Mouse (Mus musculus) embryonic facial prominence, embryonic 13.5 days (tissue): ENCODE measurements around the gene Nln. TPM values are rescaled to one million over a fixed set of nuclear protein-coding genes. Genes with fewer than 3 reads are reported as not detected.
A peak's percentile ranks its signal among the peaks of the same experiment; 100 is the strongest.

Experiments
- ATAC-seq: fragments of 200-750 bp; cut with Nextera tagmentation; 2 replicates; pipeline ENCODE4 v1.8.0; 2017; ENCODE audit warnings: low read depth; ENCODE audit not compliant: insufficient number of reproducible peaks, insufficient read depth, low FRiP score, low TSS enrichment
- H3K27ac ChIP-seq: fragments of 300-500 bp; sonication (generic); 2 replicates; pipeline ENCODE4 v1.5.1; 2015; ENCODE audit warnings: moderate library complexity, mild to moderate bottlenecking, inconsistent platforms
- H3K27me3 ChIP-seq: fragments of 300-500 bp; sonication (generic); 2 replicates; pipeline ENCODE4 v1.6.1; 2015; ENCODE audit warnings: mild to moderate bottlenecking, inconsistent platforms
- H3K36me3 ChIP-seq: fragments of 300-500 bp; sonication (generic); 2 replicates; pipeline ENCODE4 v1.6.1; 2015; ENCODE audit warnings: mild to moderate bottlenecking, inconsistent platforms
- H3K4me1 ChIP-seq: fragments of 300-500 bp; sonication (generic); 2 replicates; pipeline ENCODE4 v1.6.1; 2015; ENCODE audit warnings: inconsistent platforms
- H3K4me2 ChIP-seq: fragments of 300-500 bp; sonication (generic); 2 replicates; pipeline ENCODE4 v1.6.1; 2015; ENCODE audit warnings: moderate library complexity, mild to moderate bottlenecking, inconsistent platforms
- H3K4me3 ChIP-seq: fragments of 300-500 bp; sonication (generic); 2 replicates; pipeline ENCODE4 v1.5.1; 2015; ENCODE audit warnings: mild to moderate bottlenecking, inconsistent platforms
- H3K9ac ChIP-seq: fragments of 300-500 bp; sonication (generic); 2 replicates; pipeline ENCODE4 v1.6.1; 2015; ENCODE audit warnings: mild to moderate bottlenecking, inconsistent platforms
- H3K9me3 ChIP-seq: fragments of 300-500 bp; sonication (generic); 2 replicates; pipeline ENCODE4 v1.6.1; 2016; ENCODE audit warnings: inconsistent platforms
- WGBS: fragments of 180-500 bp; shearing (Covaris S2); methylation state at CpG from one replicate; pipeline ENCODE4 v1.1.7; 2015; ENCODE audit warnings: mixed read lengths; 5-methylcytosine and 5-hydroxymethylcytosine counted together
- polyA plus RNA-seq: library from polyadenylated mRNA; unstranded; fragments of >200 nt; fragmentation: Nextera tagmentation; extraction: Ambion mirVana; gene quantifications from 2 replicates; pipeline ENCODE4 v1.2.1, GENCODE M21; 2015

The Nln gene
- polyA plus RNA-seq, 1 experiment from 2014 or later: 13.0 TPM

DNA sequence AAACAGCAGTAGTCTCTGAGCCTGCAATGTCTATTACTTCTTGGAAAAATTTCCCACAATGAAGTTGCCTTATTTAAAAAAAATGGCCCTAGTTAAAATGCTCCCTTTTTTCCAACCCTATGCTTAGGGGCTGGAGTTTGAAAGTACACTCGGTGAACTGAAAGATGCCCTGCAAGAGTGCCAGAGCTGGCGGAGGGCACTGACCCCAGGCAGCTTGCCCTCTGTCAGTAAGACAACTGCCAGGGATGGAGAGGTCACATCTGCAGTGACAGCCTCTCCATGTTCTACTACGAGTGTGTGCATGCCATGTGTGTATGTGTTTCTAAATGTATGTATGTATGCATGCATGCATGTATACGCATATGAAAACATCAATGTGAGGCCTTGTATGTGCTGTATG is 78.5 kb downstream of the Nln start:
- no peak overlapping the region for H3K9ac ChIP-seq
- no peaks in the 10 kb centered on the region for H3K36me3 ChIP-seq
- 89% methylated on average over 4 of the region's 4 CpGs for WGBS
- peaks cover 62% of the 10 kb centered on the region for H3K4me1 ChIP-seq
- H3K4me3 ChIP-seq: no peak overlapping the region
- H3K27me3 ChIP-seq: no peaks in the 10 kb centered on the region
- ATAC-seq: no peak
- no peak overlapping the region for H3K27ac ChIP-seq
- no peak overlapping the region for H3K4me2 ChIP-seq
- no peaks in the 10 kb centered on the region for H3K9me3 ChIP-seq

DNA sequence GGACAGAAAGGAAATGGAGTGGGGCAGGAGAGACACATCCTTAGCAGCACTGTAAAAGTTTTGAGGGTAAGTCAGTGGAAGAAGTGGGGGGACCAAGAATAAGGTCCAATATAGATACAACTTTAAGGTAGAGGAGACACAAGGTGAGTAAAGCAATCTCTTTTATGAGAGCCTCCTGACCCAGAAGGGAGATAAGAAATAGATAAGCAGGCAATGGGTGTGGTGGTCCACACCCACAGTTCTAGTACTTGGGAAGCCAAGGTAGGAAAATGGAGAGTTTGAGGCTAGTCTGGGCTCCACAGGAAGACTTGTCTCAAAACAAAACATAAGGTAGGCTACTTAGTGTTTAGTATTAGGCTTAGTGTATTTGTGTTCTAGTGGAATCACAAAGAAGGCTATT is 79.9 kb downstream of the Nln start:
- no peak overlapping the region for H3K27ac ChIP-seq
- H3K9me3 ChIP-seq: no peaks in the 10 kb centered on the region
- no peaks in the 10 kb centered on the region for H3K36me3 ChIP-seq
- H3K4me1 ChIP-seq: peaks cover 64% of the 10 kb centered on the region
- no peak overlapping the region for H3K4me3 ChIP-seq
- ATAC-seq: no peak
- no peaks in the 10 kb centered on the region for H3K27me3 ChIP-seq
- H3K9ac ChIP-seq: no peak overlapping the region
- H3K4me2 ChIP-seq: no peak overlapping the region

DNA sequence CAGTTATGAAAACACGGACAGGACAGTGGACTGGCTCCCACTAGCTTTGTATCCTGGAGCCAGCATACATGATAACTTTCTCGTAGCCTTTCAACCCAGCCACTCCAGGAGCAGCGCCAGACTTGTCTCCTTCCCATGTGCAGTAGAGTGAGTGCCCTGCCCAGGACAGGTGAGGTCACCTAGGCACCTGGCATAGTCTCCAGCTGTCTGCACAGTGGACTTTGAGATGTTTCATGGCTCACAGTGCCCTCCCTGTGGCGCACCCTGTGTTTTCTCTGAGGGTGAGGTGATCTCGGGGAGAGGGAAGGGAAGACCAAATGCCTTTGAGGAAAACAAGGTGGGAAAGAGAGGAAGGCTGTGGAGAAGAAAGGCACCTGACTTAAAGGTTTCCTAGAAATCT is 80.3 kb downstream of the Nln start:
- 79% methylated on average over 5 of the region's 5 CpGs for WGBS
- no peak overlapping the region for H3K9ac ChIP-seq
- H3K27me3 ChIP-seq: no peaks in the 10 kb centered on the region
- H3K4me1 ChIP-seq: peaks cover 59% of the 10 kb centered on the region
- no peak overlapping the region for H3K4me3 ChIP-seq
- no peak overlapping the region for H3K4me2 ChIP-seq
- no peak for ATAC-seq
- H3K9me3 ChIP-seq: no peaks in the 10 kb centered on the region
- H3K27ac ChIP-seq: no peak overlapping the region
- H3K36me3 ChIP-seq: no peaks in the 10 kb centered on the region

DNA sequence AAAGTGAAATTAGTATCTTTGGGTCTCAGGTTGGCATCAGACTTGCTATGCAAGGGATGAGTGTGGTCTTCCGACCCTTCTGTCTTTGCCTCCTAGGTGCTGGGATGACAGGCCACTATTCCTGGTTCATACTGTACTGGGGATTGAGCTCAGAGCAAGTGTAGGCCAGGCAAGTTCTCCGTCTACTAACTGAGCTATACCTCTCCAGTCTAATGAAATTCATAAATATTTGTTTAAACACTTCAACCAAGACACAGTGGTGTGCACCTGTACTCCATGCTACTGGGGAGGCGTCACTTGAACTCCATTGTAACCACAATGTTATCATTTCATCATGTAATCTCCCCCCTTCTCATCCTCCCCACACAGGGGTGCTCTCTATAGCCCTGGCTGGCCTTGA is 82.9 kb downstream of the Nln start:
- Histone ChIP-seq H3K27ac (no peak overlapping the region), H3K9ac (no peak overlapping the region), H3K9me3 (no peaks in the 10 kb centered on the region), H3K36me3 (no peaks in the 10 kb centered on the region), H3K27me3 (no peaks in the 10 kb centered on the region), H3K4me3 (no peak overlapping the region), H3K4me1 (peaks cover 50% of the 10 kb centered on the region), H3K4me2 (no peak overlapping the region)
- no peak for ATAC-seq
- WGBS: 89% methylated on average over 3 of the region's 3 CpGs

DNA sequence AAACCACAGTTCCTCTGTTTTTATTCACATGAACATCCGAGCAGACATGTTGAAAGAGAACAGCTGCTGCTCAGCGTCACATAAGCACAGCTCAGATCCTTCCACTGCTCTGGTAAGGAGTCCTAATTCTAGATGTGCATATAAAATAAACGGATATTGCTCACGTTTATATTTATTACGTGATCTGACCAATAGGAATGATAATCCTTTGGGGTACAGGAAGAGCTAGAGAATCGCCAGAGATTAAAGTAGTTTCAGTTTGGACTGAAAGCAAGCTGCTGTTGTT is 83.8 kb downstream of the Nln start:
- 34% methylated on average over 6 of the region's 6 CpGs for WGBS
- no peaks in the 10 kb centered on the region for H3K9me3 ChIP-seq
- peak overlapping the region; percentile 39 for H3K4me2 ChIP-seq
- H3K4me1 ChIP-seq: peaks cover 49% of the 10 kb centered on the region
- ATAC-seq: no peak
- H3K27ac ChIP-seq: peak overlapping the region; percentile 88
- H3K36me3 ChIP-seq: no peaks in the 10 kb centered on the region
- no peaks in the 10 kb centered on the region for H3K27me3 ChIP-seq
- no peak overlapping the region for H3K4me3 ChIP-seq
- no peak overlapping the region for H3K9ac ChIP-seq

DNA sequence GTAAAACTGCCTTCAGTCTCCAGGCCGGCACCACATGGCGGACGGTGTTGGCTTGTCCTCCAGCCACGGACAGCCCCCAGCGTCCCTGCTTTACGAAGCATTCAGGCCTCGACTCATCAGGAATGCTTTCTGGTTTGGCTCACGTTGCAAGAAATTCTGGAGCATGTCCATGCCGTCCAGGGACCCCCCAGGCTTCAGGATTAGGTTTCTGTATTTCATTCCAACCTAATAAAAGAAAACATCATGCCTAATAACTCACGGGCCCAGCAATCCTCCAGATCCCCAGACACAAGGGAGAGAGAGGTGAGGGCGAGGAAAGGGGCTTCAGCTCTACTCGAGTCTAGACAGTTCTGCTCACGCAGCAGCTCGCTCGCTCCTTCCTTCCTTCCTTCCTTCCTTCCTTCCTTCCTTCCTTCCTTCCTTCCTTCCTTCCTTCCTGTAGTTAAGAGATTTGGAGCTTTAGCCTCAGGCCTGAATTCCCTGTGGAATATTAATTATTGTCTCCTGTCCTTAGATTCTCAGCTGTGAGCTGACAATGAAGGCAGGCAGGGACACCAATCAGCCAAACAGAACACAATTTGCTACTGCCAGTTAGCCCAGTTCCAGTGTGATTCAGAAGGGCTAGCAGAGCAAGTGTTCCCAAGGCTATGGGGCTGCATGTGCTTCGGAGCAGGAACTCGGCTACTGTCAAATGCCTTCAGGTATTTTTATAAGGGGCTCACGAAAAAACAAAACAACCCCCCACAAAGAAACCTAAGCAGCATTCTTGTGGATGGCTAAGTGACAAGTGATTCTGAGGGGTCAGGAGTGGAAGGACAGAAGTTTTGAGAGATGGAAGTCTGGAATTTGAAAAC is 84.3 kb downstream of the Nln start:
- no peaks in the 10 kb centered on the region for H3K36me3 ChIP-seq
- peak overlapping the region; percentile 52; the same call in 1 of the 2 replicates for H3K9ac ChIP-seq
- no peaks in the 10 kb centered on the region for H3K27me3 ChIP-seq
- no peak overlapping the region for H3K4me3 ChIP-seq
- H3K4me2 ChIP-seq: peak overlapping the region; percentile 39
- H3K27ac ChIP-seq: peak overlapping the region; percentile 88
- 0 out of 2 replicates have a peak, but pooled peaks have one; percentile 52 for ATAC-seq
- 13% methylated on average over 18 of the region's 18 CpGs for WGBS
- no peaks in the 10 kb centered on the region for H3K9me3 ChIP-seq
- peaks cover 49% of the 10 kb centered on the region for H3K4me1 ChIP-seq

DNA sequence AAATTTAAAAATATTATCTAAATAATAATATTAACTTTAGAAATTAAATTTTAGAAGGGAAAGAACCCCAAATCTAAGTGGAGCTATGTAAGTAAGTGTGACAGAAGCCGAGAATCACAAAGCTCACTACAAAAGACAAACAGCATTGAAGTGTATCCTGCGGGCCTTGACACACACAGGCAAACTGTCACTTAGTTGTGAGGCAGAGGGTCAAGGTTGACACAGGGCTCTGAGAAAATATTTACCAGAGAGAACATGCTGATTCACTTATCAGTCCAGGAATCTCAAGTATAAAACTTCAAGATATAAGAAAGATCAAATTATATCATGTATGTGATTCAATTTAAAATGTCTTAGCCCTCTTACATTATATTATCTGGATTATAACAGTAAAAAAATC is 85.1 kb downstream of the Nln start:
- Histone ChIP-seq H3K27me3 (no peaks in the 10 kb centered on the region), H3K4me2 (no peak overlapping the region), H3K27ac (peak overlapping the region; percentile 71), H3K36me3 (no peaks in the 10 kb centered on the region), H3K4me1 (peaks cover 49% of the 10 kb centered on the region), H3K9me3 (no peaks in the 10 kb centered on the region), H3K9ac (no peak overlapping the region), H3K4me3 (no peak overlapping the region)
- ATAC-seq: no peak
- WGBS: 67% methylated on average over 2 of the region's 2 CpGs

DNA sequence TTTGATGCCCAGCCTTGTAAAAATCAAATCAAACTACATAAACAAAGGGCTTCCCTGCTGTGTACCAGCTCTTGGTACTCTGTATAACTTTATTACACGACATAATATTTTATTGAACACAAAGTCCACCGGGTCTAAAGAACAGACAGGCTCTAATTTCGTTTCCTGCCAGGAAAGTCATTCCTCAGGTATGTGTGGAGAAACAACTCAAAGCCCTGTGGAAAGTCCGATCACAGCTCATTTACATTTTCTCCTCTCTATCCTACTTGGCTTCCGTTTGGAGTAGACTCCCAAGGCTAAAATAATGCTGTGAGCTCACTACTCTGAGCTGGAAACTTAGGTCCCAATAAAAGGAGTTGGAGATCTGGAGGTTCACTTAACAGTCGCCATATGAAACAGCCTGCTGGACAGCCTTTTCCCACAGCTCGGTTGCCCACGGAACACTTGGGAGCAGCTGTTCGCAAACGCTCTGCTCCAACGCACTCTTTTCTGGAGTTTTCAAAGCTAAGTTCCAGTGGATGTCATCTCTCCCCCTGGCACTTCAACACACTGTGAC is 86.0 kb downstream of the Nln start:
- peaks cover 47% of the 10 kb centered on the region for H3K4me1 ChIP-seq
- H3K36me3 ChIP-seq: no peaks in the 10 kb centered on the region
- no peaks in the 10 kb centered on the region for H3K9me3 ChIP-seq
- H3K4me3 ChIP-seq: no peak overlapping the region
- H3K27me3 ChIP-seq: no peaks in the 10 kb centered on the region
- H3K9ac ChIP-seq: no peak overlapping the region
- no peak overlapping the region for H3K4me2 ChIP-seq
- H3K27ac ChIP-seq: peak overlapping the region; percentile 41
- whole genome bisulfite sequencing: 53% methylated on average over 11 of the region's 11 CpGs
- ATAC-seq: no peak

DNA sequence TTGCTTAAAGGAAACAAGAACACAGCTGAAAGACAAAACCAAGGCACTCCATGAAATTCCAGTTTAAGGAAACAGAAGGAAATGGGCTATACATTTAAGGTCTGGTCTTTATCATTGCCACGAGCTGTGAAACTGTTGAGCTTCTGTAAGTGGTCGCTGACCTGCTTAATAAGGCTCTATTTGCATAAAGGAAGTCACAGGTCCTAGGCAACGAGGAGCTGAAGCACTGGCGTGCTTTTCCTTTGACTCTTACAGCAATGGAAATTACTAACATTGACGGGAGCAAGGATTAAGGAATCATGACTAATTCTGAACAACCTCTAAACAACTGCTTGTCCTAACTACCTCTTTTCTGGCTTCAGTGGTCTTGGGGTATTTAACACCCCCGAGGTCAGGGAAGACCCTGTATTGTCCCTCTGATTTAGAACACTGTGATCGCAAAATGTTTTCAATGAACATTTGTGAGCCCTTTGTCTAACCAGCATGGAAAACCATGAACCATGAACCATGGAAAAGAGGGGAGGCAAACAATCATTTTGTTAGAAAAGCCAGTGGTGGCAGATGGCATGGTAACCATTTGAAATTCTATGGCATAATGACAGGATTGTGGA is 90.8 kb downstream of the Nln start:
- no peak overlapping the region for H3K4me2 ChIP-seq
- no peaks in the 10 kb centered on the region for H3K9me3 ChIP-seq
- WGBS: 66% methylated on average over 7 of the region's 7 CpGs
- H3K4me3 ChIP-seq: no peak overlapping the region
- H3K27ac ChIP-seq: no peak overlapping the region
- no peak overlapping the region for H3K9ac ChIP-seq
- H3K4me1 ChIP-seq: peaks cover 6% of the 10 kb centered on the region
- no peaks in the 10 kb centered on the region for H3K27me3 ChIP-seq
- ATAC-seq: no peak
- no peaks in the 10 kb centered on the region for H3K36me3 ChIP-seq

DNA sequence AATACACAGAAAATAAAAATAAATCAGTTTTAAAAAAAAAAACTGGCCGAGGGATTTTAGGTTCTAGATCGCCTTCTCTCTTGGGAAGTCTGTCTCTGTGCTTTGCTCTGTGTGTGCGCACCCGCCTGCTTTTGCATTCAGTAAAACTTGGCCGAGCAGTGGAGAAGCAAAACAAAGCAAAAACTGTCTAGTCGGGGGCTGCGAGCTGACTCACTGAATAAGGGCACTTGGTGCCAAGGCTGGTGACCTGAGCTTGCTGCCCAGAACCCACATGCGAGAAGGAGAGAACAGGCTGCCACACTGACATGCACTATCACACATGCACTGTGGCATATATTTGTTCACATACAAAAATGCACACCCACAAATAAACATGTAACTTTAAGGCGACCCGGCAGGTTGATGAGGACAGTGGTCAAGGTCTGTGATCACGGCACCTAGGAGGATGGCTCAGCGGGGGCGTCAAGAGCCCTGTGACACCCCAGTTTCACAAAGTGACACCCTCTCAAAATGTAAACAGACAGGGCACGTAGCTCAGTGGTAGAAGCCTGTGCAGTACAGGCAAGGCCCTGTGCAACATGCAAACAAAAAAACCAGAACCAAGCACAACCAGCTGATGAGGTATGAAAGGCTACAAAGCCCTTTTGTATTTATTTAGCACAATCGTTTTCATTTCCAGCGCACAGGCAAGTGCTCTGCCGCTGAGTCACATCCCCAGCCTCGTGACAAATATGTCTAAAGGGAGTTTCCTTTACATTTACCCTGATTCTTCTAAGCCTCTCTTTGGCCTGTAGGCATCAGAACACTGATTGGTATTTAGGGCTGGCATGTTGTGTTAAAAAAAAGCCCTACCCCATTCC is 93.9 kb downstream of the Nln start:
- Histone ChIP-seq H3K27me3 (no peaks in the 10 kb centered on the region), H3K4me2 (no peak overlapping the region), H3K36me3 (no peaks in the 10 kb centered on the region), H3K4me1 (peaks cover 4% of the 10 kb centered on the region; the same call in 1 of the 2 replicates), H3K9me3 (no peaks in the 10 kb centered on the region), H3K27ac (no peak overlapping the region), H3K4me3 (no peak overlapping the region), H3K9ac (no peak overlapping the region)
- no peak for ATAC-seq
- 87% methylated on average over 18 of the region's 18 CpGs for WGBS

DNA sequence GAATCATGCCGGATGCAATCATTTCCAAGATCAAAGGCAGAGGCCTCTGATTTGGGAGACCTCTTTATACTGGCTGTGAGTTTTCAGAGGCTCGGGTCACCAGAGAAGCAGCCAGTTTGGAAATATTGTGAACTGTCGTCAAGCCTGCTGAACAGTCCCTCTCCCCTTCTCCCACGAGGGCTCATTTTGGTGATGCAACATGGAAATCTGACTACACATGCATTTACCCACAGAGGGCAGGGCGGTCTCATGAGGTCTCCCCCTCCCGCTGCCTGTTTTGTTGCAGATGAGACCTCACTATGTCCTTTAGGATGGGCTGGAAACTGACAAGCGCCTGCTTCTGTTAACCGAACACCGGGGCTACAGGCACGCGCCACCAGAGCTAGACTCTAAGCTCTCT is 95.4 kb downstream of the Nln start:
- no peak overlapping the region for H3K9ac ChIP-seq
- H3K4me2 ChIP-seq: no peak overlapping the region
- no peaks in the 10 kb centered on the region for H3K9me3 ChIP-seq
- peaks cover 4% of the 10 kb centered on the region; the same call in 1 of the 2 replicates for H3K4me1 ChIP-seq
- H3K27ac ChIP-seq: no peak overlapping the region; the same call in 1 of the 2 replicates
- H3K4me3 ChIP-seq: no peak overlapping the region
- no peaks in the 10 kb centered on the region for H3K27me3 ChIP-seq
- no peak for ATAC-seq
- 69% methylated on average over 11 of the region's 11 CpGs for WGBS
- H3K36me3 ChIP-seq: no peaks in the 10 kb centered on the region
